Mouse (Mus musculus): ENCODE data around the gene Irf3.

- TF ChIP-seq POLR2A (IDR thresholded peaks at IDR 0.05; ENCODE audit: low read depth, low read length): no peak
- TF ChIP-seq CTCF (conservative IDR thresholded peaks at IDR 0.05; ENCODE audit: insufficient read depth, insufficient read length, low read depth, low read length): no peak
Observed at GRCm38 (mm10) chr7:45036702-45037101, 39.3 kb downstream of the Irf3 start.
